Mouse (Mus musculus): ENCODE data around the gene Esr1.
"Not testable (repeated sequence)": the region's sequence is repeated elsewhere in the genome, so short reads cannot be mapped to it uniquely, and the experiment has no call there.

The Esr1 gene

GRCm38 (mm10) chr10:4694336-4694865 lies 83.0 kb downstream of the Esr1 start:
- DNase-seq = peak in 1 of 2 experiments; percentile 42

GRCm38 (mm10) chr10:4709915-4710314 lies 98.5 kb downstream of the Esr1 start:
- DNase-seq = peak; percentile 19 to 52

- no peak for DNase-seq
Measured at GRCm38 (mm10) chr10:4711434-4711833, 100.0 kb downstream of the Esr1 start.

GRCm38 (mm10) chr10:4712061-4712908 lies 100.9 kb downstream of the Esr1 start:
- DNase-seq = peak in 1 of 2 experiments; percentile 52

- DNase-seq = no peak
Measured at GRCm38 (mm10) chr10:4713398-4713797, 102.0 kb downstream of the Esr1 start.

- DNase-seq = peak; percentile 12 to 26
Measured at GRCm38 (mm10) chr10:4724851-4725250, 113.5 kb downstream of the Esr1 start.

- DNase-seq = no peak
Measured at GRCm38 (mm10) chr10:4726141-4726540, 114.7 kb downstream of the Esr1 start.

GRCm38 (mm10) chr10:4732328-4732727 lies 120.9 kb downstream of the Esr1 start:
- no peak for DNase-seq

- no peak for DNase-seq
Measured at GRCm38 (mm10) chr10:4733987-4734386, 122.6 kb downstream of the Esr1 start.

GRCm38 (mm10) chr10:4734942-4735341 lies 123.5 kb downstream of the Esr1 start:
- no peak for DNase-seq

GRCm38 (mm10) chr10:4738311-4738710 lies 126.9 kb downstream of the Esr1 start:
- DNase-seq = no peak

GRCm38 (mm10) chr10:4751091-4751490 lies 139.7 kb downstream of the Esr1 start:
- not testable (repeated sequence) for DNase-seq

- no peak for DNase-seq
Measured at GRCm38 (mm10) chr10:4752977-4753376, 141.6 kb downstream of the Esr1 start.

- DNase-seq = no peak
Measured at GRCm38 (mm10) chr10:4775541-4775940, 164.1 kb downstream of the Esr1 start.

- DNase-seq = peak in 1 of 2 experiments; percentile 25
Measured at GRCm38 (mm10) chr10:4776007-4776713, 164.8 kb downstream of the Esr1 start.

- DNase-seq = no peak
Measured at GRCm38 (mm10) chr10:4776714-4777090, 165.3 kb downstream of the Esr1 start.

GRCm38 (mm10) chr10:4777996-4778395 lies 166.6 kb downstream of the Esr1 start:
- no peak for DNase-seq

GRCm38 (mm10) chr10:4780926-4781325 lies 169.5 kb downstream of the Esr1 start:
- no peak for DNase-seq

- DNase-seq = peak in 1 of 2 experiments; percentile 24
Measured at GRCm38 (mm10) chr10:4787003-4787628, 175.7 kb downstream of the Esr1 start.

- DNase-seq = no peak
Measured at GRCm38 (mm10) chr10:4798268-4798808, 186.9 kb downstream of the Esr1 start.

- no peak for DNase-seq
Measured at GRCm38 (mm10) chr10:4824366-4824765, 213.0 kb downstream of the Esr1 start.

- DNase-seq = no peak
Measured at GRCm38 (mm10) chr10:4830592-4830991, 219.2 kb downstream of the Esr1 start.

- DNase-seq = no peak
Measured at GRCm38 (mm10) chr10:4838099-4838498, 226.7 kb downstream of the Esr1 start.
